Mouse (Mus musculus): Measurements from ENCODE around the gene Pard6b.

The Pard6b gene

DNA sequence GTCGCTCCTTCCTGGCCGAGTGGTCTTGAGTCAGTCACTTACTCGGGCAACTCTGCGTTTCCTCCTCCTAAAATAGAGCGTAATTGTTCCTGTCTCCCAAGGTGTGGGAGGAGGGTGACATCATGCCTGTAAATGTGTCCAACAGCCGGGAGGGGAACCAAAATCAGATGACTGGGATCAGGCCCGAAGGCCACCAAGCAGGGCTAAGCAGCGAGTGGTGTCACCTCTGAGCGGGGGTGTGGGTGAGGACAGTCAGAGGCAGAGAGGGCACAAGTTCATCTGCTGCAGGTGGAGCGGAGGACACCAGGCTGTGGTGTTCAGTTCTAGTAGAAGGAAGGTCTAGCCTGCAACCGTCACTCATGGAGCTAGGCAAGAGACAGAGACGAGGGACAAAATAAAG, 17.1 kb upstream of the Pard6b start:
- no peak for DNase-seq

DNA sequence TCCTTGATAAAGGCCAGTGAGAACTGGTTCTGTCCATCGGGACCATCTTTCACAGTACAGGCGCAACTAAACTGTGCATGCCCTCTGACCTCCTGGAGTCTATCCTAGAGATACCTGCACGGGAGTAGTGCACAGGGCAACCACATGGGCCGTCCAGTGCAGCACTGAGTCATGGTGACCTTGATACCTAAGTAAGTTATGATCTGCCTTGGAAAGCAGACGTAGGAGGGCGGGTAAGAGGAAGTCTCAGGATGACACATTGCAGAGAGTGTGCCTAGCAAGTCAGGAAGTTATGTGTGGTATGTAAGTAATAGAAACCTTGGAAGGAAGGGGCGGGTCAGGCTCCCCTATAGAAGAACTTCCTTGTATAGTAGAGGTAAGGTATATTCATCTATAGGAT, 15.3 kb upstream of the Pard6b start:
- no peak for DNase-seq

DNA sequence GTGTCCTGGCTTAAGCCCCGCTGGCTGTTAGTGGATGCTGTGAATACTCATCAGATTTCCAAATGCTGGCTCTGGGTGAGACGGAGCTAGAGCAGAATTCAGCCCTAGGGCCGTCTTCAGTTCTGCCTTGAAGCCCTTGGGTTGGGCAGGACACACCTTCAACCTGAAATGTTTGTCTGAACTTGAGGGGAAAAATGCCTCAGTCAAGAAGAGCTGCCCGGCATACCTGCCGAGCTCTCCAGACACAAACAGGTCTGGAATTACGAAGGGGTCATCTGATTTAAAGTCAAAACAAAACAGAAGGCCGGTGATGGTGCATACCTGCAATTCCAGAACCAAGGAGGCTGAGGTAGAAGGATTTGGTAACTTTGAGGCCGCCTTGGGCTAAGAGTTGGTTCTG, 14.0 kb upstream of the Pard6b start:
- no peak for DNase-seq

DNA sequence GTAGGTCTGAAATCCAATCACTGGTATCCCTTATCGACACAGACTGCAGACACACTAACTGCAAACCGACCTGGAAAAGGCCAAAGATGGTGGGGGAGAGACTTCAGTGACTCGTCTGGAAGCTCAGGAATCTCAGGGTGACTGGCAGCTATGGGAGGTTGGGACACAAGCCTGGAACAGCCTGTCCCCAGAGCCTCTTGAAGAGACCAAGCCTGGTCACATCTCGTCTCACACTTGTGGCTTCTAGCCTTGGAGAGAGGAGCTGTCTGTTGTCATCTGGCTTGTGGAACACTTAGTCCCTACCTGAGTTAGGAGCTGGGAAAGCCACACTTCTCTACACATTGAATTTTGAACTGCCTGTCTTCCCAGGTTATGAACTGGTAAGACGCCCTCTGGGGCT, 10.4 kb upstream of the Pard6b start:
- no peak for DNase-seq

DNA sequence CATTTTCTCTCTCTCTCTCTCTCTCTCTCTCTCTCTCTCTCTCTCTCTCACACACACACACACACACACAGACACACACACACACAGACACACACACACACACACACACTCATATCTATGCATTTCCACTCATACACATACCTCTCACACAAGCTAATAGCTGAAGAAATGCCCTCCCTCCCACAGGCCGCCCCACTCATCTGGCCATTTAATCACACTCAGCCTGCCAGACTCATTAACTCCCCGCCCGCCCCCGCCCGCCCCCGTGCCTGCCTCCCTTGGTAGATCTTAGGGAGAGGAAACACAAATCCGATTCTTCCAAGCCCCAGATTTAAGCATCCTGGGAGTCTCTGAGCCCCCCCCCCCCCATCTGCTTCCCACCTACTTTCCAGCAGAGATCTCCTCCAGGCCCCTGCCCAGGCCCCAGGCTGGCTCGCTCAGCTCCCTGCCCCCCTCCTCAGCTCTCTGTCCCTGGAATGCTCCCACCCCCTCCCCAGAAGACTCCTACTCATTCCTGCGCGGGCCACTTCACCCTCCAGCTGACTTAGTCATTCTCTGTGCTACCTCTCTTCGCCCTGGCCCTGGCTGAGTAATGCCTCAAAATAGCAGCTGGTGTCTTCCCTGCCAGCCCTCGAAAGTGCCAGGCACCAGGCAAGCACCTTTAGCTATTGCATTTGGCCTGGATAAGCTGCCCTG, 8.2 kb upstream of the Pard6b start:
- no peak for DNase-seq

DNA sequence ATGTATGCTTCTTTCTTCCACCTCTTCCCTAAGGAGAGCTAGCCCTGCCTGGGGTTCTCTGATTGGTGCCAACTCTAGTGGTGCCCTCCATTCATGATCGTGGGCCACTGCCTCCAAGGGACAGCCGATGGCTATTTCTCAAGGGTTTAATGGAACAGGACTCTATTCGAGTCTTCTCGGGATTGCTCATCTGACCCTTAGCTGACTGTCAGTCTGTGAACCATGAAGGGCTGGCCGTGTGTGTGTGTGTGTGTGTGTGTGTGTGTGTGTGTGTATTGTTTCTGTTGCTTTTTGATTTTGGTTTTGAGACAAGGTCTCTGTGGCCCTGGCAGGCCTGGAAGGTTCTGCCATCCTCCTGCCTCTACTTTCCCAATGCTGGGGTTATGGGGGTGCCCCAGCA, 7.1 kb upstream of the Pard6b start:
- no peak for DNase-seq

DNA sequence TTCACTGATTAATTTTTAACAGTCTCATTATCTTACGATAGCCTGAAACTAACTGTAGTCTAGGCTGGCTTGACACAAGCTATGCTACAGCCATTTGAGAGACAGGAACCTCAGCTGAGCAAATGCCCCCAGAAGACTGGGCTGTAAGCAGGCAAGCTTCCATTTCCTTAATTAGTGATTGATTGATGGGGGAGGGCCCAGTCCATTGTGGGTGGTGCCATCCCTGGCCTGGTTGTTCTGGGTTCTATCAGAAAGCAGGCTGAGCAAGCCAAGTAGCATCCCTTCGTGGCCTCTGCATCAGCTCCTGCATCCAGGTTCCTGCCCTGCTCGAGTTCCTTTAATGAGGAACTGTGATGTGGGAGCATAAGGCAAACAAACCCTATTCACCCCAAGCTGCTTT, 6.3 kb upstream of the Pard6b start:
- no peak for DNase-seq

DNA sequence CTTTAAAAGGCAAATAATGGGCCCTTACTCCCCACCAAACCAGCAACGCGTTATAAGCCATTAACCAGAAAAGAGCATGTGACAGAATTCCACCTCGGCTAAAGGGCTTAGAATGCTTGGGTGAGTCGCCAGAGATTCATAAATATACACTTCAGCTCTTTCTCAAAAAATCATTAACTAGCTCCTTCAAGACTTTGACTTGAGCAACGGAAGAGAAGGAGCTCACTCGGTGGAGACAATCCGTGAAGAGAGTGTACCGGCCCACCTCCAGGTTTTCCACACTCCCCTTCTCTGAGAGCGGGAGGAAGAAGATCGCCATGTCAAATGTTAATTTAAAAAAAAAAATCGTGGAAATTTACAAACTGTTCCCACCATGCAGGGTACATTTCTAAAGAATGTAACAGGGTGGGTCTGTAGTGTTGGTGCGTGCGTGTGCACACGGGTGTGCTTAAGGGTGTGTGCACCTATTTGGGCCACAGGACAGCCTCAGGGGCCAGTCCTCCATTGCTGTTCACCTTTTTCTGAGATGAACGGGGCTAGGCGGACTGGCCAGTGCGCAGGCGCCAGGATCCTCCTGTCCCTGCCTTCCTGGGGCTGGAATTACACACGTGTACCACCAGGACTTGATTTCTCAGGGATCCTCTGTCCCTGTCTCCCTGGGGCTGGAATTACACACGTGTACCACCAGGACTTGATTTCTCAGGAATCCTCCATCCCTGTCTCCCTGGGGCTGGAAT, 3.8 kb upstream of the Pard6b start:
- DNase-seq, result no peak

DNA sequence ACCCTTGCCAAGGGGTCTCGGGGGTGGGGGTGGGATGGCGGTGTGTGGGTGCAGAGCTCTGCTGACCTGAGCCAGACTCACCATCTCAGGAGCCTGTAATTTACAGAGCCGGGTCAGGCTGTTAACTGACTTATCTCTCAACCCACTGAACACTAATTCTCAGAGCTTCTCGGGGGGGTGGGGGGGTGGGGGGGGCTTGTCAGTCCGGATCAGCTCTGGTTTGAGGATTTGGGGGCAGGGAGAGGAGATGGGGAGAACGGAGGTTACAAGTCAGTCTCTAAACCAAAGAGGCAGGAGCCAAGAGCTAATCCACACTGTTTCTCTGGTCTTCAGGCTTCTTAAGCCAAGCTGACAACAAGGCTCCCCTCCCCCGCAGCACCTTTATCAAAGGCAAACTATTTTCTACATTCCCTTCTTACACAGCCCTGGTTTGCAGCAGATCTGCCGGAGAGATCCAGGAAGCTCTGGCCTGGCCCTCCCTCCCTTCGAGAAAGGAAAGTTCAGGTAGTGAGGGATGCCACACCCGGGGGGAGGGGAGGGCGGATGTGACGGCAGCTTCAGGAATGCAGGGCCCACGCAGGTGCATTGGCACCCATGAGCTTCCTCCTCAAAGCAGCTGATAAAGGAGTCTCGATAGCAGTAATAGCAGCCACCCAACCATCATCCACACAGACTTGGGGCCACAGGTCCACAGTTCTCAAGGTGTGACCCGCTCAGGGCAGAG, 2.5 kb upstream of the Pard6b start:
- no peak for DNase-seq

DNA sequence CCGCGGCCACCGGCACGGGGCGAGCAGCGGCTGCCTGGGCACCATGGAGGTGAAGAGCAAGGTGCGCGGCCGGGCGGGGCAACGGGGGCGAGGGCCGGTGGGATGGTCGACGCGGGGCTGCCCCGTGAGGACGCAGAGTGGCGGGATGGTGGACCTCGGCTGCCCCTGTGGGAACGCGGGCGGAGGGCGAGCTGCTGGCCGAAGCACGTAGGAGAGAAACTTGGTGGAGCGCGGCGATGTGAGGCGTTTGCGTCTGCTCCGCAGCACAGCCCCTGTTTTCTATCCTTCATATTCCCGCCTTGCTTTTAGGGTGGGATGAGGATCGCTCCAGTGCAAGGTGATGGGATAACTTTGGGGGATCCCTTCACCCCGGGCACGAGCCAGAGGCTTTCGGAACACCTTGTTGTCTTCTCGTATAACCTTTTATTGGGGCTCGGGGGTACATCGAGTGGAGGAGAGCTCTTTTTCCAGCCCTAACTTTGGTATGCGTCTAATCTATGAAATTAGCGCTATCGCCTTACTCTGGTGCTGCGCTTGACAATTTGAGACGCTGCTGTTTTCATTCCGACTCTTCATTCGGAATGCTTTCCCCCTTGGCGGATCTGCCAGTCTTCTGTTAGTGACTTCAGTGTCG, 612 bp downstream of the Pard6b start:
- DNase-seq, result no peak

DNA sequence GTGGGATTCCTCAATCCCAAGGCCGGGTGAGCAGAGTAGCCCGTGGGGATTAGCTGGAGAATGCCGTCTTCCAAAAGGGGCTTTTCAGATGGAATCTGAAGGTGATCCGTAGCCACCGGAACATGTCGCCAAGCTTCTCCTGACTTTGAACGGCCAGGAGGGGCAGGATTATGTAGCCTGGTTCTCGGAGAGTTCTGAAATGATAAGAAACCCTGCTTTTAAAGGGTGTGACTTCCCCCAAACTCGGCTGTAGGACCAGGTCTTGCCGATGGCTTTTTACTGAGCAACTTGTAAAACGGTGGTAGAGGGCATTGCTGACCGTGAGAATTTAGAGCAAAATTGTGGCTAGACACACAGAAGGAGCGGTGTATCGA, 1.1 kb downstream of the Pard6b start:
- DNase-seq, result no peak

DNA sequence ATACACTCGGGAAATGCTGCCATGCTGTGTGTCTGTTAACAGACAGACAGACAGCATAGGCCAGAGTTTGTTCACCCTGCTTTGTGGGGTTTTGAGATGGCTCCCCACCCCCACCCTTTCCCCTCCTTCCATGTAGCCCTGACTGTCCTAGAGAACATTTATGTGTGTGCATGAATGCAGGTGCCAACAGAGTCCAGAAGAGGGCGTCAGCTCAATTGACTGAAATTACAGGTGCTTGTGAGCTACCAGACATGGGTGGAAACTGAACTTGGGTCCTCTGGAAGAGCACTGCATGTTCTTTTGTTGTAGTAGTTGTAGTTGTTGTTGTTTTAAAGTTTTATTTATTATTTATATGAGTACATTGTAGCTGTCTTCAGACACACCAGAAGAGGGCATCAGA, 2.8 kb downstream of the Pard6b start:
- no peak for DNase-seq

DNA sequence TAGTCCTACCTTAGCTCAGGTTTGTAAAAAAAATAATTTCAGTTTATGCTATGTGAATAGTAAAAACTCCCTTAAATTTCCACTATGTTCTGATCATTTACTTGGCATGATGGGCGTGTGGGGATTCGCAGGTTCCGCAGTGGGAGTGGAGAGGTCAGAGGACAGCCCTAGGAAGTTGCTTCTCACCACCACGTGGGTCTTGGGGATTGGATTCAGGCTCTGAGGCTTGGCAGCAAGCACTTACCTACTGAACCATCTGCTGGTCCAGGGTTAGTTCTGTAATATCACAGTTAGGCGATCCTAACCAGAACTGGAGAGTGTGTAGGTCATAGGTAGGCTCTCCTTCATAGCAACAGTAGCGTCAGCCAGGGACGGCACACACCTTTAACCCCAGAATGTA, 3.4 kb downstream of the Pard6b start:
- no peak for DNase-seq

DNA sequence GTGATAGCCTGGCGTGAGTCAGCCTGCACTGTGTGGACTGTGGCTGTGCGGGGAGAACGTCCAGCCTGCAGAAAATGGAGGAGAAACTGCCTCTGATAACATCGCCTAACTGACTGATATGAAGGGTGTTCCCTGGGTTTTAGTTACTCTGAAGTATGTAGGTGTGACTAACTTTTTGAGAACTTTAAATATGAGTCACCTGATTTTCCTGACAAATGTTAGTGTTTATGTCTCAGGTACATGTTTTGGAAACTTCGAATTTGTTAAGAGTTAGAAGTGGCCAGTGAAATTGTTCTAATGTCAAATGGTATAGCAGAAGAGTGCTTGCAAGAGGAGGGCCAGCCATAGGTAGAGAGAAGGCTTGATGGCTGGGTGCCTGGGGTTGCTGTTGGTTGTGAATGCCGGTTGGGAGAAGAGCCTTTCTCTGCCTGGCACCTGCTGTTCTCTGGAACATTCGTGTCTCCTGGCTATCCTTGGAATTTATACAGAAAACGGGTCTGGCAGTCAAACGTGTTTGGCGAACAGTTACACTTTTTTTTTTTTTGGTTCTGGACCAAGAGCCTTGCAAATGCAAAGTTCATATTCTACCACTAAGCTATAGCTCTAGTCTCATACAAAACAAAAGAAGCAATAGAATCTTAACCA, 4.9 kb downstream of the Pard6b start:
- no peak for DNase-seq

DNA sequence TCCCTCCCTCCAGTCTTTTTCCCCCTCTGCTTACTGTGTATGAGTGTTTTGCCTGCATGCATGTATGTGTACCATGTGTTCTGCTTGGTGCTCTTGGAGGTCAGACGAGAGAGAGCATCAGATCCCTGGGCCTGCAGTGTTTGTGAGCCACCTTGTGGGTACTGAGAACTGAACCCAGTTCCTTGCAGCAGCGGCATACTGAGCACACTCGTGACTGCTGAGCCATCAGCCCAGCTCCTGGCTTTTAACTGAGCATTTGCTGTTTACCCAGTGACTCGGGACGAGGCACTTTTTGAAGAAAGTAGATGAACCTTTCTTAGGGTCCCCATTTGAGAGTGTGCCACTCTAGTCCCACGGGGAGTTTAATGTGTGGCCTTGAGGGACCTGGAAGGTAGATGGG, 5.5 kb downstream of the Pard6b start:
- no peak for DNase-seq

DNA sequence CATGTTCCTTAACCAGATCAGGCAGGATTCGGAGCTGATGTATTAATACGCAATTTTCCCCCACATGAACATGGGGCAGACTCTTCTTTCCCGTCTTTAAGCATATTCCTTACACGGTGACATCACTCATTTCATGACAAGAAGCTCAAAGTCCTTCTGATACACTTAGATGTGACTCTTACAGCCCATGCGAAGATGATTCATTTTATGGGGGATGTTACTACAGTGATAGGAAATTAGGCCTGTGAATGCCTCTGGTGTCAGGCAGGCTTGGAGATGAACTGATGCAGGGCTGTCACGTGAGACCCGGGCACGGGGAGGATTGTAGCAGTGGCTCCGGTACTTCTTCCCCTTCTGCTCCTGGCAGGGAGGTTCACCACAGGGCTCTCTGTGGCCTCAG, 6.0 kb downstream of the Pard6b start:
- DNase-seq, result no peak

DNA sequence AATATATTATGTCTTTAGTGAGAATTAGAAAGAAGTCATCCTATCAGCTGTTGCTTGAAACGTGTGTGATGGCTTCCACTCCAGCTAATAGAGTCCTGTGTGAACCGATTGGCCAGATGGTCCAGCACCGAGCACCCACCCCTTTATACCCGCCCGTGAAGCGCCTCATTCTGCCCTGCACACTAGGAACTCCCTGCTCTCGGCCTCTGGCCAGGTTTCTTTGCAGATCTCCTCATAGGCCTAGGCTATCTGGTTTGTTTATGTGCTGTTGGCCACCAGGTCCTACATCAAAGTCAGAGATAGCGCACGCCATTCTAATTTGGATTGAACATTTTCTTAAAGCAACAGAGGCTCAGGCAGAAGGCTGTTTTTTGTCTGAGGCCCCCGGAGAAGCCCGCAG, 10.8 kb downstream of the Pard6b start:
- DNase-seq, result no peak

DNA sequence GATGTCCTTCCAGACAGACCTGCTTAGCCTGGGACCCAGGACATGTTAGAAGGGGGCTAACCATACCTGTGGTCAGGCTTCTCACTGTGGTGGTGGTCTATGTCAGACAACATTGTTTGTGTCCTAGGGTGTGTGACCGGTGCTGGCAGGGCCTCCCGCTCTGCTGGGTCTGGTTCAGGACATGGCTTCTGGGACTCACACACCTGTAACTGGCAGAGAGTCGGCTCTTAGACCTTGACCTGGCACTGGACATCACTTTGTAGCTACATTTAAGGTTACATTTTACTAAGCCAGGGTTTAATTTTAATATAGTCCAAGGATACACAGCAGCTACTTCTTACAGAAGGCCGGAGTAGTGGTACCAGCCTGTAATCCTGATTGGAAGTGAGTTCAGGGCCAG, 12.3 kb downstream of the Pard6b start:
- DNase-seq, result no peak

DNA sequence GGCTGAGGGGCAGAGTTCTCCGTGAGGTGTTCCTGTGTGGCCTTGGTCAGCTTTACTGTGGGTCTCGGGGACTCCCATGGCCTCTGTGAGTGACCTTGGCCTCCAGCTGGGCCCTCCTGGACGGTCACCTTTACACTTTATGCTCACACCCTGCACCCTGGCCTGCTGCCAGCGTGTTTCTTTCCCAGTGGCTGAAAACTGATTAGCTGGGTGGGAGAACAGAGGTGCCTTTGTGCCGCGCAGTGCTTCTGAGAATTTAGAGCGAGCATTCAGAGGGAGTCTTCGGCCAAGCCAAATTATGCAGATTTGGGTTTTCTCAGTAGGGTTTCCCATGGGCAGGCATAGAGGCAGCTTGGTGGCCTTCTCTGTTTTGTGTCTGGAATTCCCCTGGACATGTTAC, 14.3 kb downstream of the Pard6b start:
- no peak for DNase-seq

DNA sequence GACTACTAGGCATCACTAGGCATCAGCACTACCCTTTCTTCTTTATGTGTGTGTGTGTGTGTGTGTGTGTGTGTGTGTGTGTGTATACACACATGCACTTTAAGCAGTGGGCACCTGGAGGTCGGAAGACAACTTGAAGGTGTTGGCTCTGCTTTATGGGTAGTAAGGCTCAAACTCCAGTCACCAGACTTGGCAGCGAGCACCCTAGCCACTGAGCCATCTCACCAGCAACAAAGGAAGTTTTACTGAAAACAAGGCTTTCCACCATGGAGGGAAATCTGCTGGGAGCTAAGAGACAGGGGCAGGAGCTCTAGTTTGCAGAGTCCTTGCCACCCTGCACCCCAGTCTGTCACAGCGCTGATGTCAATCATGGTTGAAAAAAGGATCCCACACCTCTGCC, 15.7 kb downstream of the Pard6b start:
- DNase-seq, result no peak

DNA sequence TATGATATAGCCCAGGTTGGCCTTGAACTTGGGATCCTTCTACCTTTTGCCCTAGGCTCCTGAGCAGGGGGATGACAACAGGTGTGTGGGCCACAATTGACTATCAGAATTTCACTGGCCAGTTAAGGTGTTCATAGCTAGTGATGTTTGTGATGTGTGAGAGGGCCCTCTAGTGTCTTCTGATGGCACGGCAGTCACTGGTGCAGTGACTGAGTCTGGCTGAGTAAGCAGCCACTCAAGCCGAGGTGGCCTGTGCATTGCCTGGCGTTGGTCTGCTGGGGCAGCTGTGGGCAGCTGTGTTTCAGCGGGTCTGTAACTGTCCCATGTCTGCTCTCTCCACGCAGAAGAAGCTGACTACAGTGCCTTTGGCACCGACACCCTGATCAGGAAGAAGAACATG, 17.2 kb downstream of the Pard6b start:
- peak in 1 of 2 experiments; percentile 54 for DNase-seq

DNA sequence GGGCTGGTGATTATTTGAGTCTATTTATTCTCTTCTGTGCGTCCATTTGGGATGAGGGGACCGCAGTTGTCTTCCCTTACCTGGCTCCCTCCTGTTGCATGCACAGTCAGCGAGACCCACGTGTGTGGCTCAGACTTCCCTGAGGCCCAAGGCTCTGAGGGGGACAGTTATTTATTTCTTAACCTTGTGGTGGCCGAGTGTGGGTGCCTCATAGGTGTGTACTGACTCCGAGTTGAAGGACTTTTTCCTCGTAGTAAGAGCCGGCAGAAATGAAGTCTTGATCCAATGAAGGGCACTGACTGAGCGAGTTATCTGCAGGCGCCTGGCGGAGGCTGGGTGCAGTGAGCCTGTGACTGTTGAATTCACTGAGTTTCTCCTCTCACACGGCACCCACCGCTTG, 19.2 kb downstream of the Pard6b start:
- DNase-seq, result no peak

DNA sequence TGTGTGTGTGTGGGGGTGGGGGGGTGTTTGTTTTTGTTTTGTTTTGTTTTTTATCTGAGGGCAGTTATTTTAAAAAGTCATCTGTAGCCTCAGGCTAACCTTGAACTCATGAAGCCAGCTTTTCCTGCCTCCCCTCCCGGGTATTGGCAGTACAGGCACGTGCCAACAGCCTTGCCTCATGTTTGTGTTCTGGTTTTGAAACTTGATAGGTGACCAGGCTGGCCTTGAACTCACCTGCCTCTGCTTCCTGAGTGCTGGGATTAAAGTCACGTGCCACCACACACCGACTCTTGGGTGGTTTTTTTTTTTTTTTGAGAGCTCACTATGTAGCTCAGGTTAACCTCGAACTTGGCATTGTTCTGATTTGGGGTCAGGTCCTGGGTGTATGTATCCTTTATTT, 21.0 kb downstream of the Pard6b start:
- no peak for DNase-seq
